Mouse (Mus musculus) forebrain, embryonic 14.5 days (tissue): Measurements from ENCODE around the gene Gm20388. TPM values are rescaled to one million over a fixed set of nuclear protein-coding genes. Genes with fewer than 3 reads are reported as not detected.

Source experiments
- ATAC-seq: fragments of 200-750 bp; cut with Nextera tagmentation; 2 replicates; pipeline ENCODE4 v1.8.0; 2017; ENCODE audit warnings: mild to moderate bottlenecking, moderate library complexity
- DNase-seq: peaks from one replicate; pipeline ENCODE4 v3.0.0-alpha.2; 2015; ENCODE audit warnings: low spot score
- H3K27ac ChIP-seq: fragments of 300-500 bp; sonication (generic); 2 replicates; pipeline ENCODE4 v1.5.1; 2014; ENCODE audit warnings: low read depth, mild to moderate bottlenecking, control low read depth, low read length, moderate library complexity
- H3K27me3 ChIP-seq: fragments of 300-500 bp; sonication (generic); replicated peaks from 2 replicates; pipeline ENCODE4 v1.6.1; 2014; ENCODE audit warnings: low read length, control low read depth, mixed read lengths; ENCODE audit not compliant: control insufficient read depth, insufficient read depth
- H3K36me3 ChIP-seq: fragments of 300-500 bp; sonication (generic); 2 replicates; pipeline ENCODE4 v1.6.1; 2014; ENCODE audit warnings: low read length, control low read depth; ENCODE audit not compliant: control insufficient read depth, insufficient read depth
- H3K4me1 ChIP-seq: fragments of 300-500 bp; sonication (generic); 2 replicates; pipeline ENCODE4 v1.6.1; 2014; ENCODE audit warnings: antibody characterized with exemption, low read length, control low read depth; ENCODE audit not compliant: control insufficient read depth, insufficient read depth
- H3K4me2 ChIP-seq: fragments of 300-500 bp; sonication (generic); 2 replicates; pipeline ENCODE4 v1.6.1; 2014; ENCODE audit warnings: mild to moderate bottlenecking, control low read depth, low read length
- H3K4me3 ChIP-seq: fragments of 300-500 bp; sonication (generic); 2 replicates; pipeline ENCODE4 v1.5.1; 2014; ENCODE audit warnings: low read depth, low read length, control low read depth
- H3K9ac ChIP-seq: fragments of 300-500 bp; sonication (generic); 2 replicates; pipeline ENCODE4 v1.6.1; 2014; ENCODE audit warnings: mild to moderate bottlenecking, low read length, control low read depth, moderate library complexity
- H3K9me3 ChIP-seq: fragments of 300-500 bp; sonication (generic); replicated peaks from 2 replicates; pipeline ENCODE4 v1.6.1; 2016; ENCODE audit warnings: low read length, control low read depth, mixed read lengths; ENCODE audit not compliant: control insufficient read depth
- WGBS: fragments of 180-500 bp; shearing (Covaris S2); extraction: QIAGEN DNeasy Blood & Tissue Kit; methylation state at CpG from one replicate; pipeline ENCODE4 v1.1.7; 2014; 5-methylcytosine and 5-hydroxymethylcytosine counted together
- polyA plus RNA-seq: library from polyadenylated mRNA; unstranded; fragments of >200 nt; fragmentation: Nextera tagmentation; extraction: Ambion mirVana; gene quantifications from 2 replicates; pipeline ENCODE4 v1.2.1, GENCODE M21; 2014

The Gm20388 gene
- polyA plus RNA-seq, 1 experiment from 2014 or later = 7.4 TPM

DNA sequence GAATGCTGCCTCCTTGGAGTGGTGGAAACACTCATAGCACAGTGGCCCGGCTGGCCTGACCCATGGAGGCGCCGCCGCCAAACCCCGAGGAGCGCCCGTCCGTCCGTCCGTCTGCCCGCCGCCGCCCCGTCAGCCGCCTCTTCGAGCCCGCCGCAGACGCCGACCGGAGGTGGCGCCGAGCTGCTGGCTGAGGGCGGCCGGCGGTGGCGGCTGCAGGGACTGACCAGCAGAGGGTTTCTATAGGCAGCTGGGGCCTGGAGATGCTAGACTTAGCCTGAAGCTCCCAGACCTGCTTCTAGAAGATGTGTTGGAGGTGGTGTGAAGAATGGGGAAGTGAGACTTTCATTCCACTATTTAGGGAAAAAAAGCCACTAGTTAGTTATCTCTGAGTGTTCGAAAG is 2063.3 kb downstream of the Gm20388 start:
- Histone ChIP-seq H3K27me3 (no peaks in the 10 kb centered on the region), H3K4me1 (0 out of 2 replicates have a peak, but pooled peaks cover 4% of the 10 kb centered on the region), H3K4me2 (no peak overlapping the region), H3K9ac (no peak overlapping the region), H3K9me3 (no peaks in the 10 kb centered on the region), H3K36me3 (peaks cover 46% of the 10 kb centered on the region), H3K4me3 (no peak overlapping the region), H3K27ac (no peak overlapping the region)
- no peak for DNase-seq
- 96% methylated on average over 28 of the region's 28 CpGs for WGBS
- no peak for ATAC-seq

DNA sequence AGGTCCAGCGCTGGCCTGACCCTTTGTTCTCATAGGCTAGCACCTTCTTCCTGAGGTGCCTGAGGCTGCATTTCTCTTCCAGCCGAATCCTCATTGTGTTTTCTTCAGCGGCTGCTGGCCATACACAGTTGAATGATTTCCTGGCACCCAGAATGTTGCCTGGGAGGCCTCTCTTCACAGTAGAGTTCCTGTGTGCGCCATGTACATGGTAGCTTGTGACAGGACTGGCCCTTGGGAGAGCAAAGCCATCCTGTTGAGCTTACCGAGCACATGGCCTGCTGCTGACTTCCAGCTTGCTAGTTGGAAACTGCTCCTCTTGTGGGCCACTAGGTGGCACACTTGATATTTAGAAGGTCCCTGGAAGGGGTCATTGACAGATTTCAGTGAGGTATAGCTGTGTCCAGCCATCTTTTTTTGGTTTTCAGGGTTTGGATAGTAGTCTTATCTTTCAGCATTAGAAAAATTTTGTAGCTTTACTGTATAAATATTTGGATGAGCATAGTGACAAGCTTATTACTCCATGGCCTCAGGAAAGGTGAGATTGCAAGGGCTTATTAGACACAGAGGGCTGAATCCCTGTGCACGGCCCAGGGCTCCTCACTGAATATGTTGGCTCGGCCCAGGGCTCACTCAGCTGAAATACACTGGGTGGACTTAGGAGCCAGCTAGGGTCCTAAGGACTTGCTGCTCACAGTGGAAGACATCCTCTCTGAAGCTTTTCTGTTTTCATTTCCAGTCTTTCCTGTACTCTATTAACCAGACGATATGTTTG is 2067.4 kb downstream of the Gm20388 start:
- ATAC-seq (peak; percentile 37; the same call in 1 of the 2 replicates), DNase-seq (peak; percentile 80)
- Histone ChIP-seq H3K27me3 (no peaks in the 10 kb centered on the region), H3K4me3 (no peak overlapping the region), H3K4me1 (no peaks in the 10 kb centered on the region), H3K4me2 (no peak overlapping the region), H3K36me3 (peaks cover 80% of the 10 kb centered on the region), H3K27ac (no peak overlapping the region), H3K9me3 (no peaks in the 10 kb centered on the region), H3K9ac (no peak overlapping the region)
- WGBS = 71% methylated on average over 8 of the region's 8 CpGs

DNA sequence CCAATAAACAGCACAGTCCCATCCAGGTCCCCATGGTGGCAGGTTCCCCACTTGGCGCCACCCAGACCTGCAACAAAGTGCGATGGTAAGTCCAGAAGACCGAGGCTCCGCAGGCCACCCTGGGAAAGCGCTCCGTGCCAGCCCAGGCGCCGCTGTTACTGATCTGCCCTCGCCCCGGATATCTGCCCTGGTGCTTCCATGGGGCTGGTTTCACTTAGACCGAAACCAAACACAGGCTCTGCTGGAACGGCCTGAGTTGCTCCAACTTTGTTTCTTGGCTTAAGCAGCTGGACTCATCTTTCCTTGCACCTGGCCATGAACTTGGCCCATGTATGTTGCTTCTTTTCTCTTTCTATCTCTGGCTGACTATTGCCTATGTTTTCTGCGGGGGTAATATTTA is 2068.0 kb downstream of the Gm20388 start:
- peaks cover 87% of the 10 kb centered on the region for H3K36me3 ChIP-seq

DNA sequence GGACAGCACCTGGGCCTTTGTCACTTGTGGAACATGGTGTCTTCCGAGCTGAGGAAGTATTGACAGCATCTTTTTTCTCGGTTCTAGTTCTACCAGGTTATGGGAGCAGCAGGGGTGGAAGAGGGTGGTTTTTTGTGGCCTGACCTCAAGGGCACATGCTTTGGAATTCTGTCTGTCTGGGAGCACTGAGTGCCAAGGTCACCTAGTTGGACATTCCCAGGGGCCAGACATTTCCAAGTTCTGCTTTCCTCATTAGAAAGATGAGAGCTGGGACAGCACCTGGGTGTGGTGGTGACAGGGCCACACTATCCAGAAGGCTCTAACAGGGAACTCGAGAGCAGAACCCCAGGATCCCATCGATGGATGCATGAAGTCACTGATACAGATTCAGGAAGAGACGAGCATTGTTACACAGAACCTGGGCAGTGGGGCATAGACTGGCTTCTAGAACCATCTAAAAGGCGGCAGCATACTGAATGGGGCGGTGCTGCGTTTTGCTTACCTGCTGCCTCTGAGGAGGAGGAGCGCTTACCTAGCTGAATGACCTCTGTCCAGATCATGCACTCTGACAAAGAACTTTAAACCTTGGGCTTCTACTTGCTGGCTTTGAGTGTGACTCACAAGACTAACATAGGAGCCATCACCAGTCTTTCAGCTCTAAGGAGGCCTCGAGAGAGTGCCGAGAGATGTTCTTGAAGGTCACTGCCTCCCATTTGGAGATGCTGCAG is 2070.3 kb downstream of the Gm20388 start:
- 96% methylated on average over 11 of the region's 11 CpGs for WGBS
- H3K36me3 ChIP-seq = peaks cover 80% of the 10 kb centered on the region

More for the DNA sequence above, 2068.0 kb downstream of the Gm20388 start:
- Histone ChIP-seq H3K9ac (no peak overlapping the region), H3K4me1 (no peaks in the 10 kb centered on the region), H3K4me3 (no peak overlapping the region), H3K27me3 (no peaks in the 10 kb centered on the region), H3K27ac (no peak overlapping the region), H3K9me3 (no peaks in the 10 kb centered on the region), H3K4me2 (no peak overlapping the region)
- ATAC-seq (no peak), DNase-seq (no peak)
- 96% methylated on average over 13 of the region's 13 CpGs for WGBS

DNA sequence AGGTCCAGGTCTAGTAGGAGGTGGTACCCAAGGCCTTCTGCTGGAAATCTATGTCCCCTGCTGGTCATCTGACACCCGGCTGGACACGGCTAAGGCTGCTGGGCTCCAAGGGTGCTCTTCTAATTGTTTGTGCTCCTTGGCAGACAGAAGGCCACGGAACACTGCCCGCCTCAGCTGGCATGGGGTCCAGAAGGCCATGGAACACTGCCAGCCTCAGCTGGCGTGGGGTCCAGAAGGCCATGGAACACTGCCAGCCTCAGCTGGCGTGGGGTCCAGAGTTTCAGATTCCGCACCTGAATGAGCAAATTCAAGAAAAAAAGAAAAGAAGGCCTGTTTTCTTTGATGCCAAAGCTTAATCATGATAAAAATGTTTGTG is 2070.9 kb downstream of the Gm20388 start:
- Histone ChIP-seq H3K4me2 (no peak overlapping the region), H3K27me3 (no peaks in the 10 kb centered on the region), H3K27ac (no peak overlapping the region), H3K9ac (no peak overlapping the region), H3K4me1 (no peaks in the 10 kb centered on the region), H3K9me3 (no peaks in the 10 kb centered on the region), H3K36me3 (peaks cover 78% of the 10 kb centered on the region), H3K4me3 (no peak overlapping the region)
- WGBS = 52% methylated on average over 7 of the region's 7 CpGs
- DNase-seq (no peak), ATAC-seq (no peak)

More for the DNA sequence above, 2070.3 kb downstream of the Gm20388 start:
- Histone ChIP-seq H3K9ac (no peak overlapping the region), H3K27me3 (no peaks in the 10 kb centered on the region), H3K4me3 (no peak overlapping the region), H3K4me1 (no peaks in the 10 kb centered on the region), H3K9me3 (no peaks in the 10 kb centered on the region), H3K27ac (no peak overlapping the region), H3K4me2 (no peak overlapping the region)
- ATAC-seq (no peak), DNase-seq (no peak)

DNA sequence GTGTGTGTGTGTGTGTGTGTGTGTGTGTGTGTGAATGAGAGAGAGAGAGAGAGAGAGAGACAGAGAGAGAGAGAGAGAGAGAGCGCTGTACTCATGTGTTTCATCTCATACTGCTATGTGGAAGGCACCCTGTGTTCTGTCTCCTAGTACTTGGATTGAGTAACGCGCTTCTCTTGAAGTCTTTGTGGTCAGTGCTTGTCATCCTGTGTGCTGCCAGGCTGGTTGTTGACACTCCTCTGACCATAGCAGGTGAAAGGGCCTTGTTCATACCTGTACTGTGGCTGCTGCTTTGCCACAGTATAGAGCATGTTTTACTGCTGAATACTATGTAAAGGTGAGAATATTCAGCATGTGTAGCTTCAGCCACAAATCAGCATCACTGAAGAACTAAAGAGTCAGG is 2075.0 kb downstream of the Gm20388 start:
- DNase-seq (no peak), ATAC-seq (no peak)
- no peaks in the 10 kb centered on the region for H3K27me3 ChIP-seq
- H3K4me1 ChIP-seq = no peaks in the 10 kb centered on the region
- H3K4me3 ChIP-seq = no peak overlapping the region
- no peak overlapping the region for H3K9ac ChIP-seq
- H3K27ac ChIP-seq = no peak overlapping the region
- WGBS = 94% methylated on average over 3 of the region's 3 CpGs
- no peaks in the 10 kb centered on the region for H3K9me3 ChIP-seq
- H3K4me2 ChIP-seq = no peak overlapping the region
- H3K36me3 ChIP-seq = peaks cover 70% of the 10 kb centered on the region

DNA sequence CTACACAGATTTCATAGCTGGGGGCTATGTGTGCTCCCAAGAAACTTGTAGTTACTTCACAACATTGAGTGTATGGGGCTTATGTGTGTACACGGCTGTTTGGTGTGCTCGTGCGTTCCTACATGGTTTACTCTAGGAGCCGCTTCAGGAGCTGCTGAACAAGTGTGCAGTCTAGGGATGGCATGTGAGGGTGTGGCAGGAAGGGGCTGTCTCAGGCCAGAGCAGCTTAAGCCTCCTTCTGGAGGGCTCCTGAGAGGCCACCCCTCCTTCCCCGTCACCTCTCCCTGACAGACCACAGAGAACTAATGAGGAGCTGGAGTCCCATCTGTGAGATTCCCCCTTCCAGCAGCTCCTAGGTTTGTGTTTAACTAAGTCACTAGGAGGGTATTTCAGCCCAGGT is 2077.3 kb downstream of the Gm20388 start:
- no peak overlapping the region for H3K4me3 ChIP-seq
- H3K27ac ChIP-seq = no peak overlapping the region
- DNase-seq (no peak), ATAC-seq (no peak)
- H3K4me2 ChIP-seq = no peak overlapping the region
- H3K9me3 ChIP-seq = no peaks in the 10 kb centered on the region
- WGBS = 93% methylated on average over 5 of the region's 5 CpGs
- H3K9ac ChIP-seq = no peak overlapping the region
- peaks cover 71% of the 10 kb centered on the region for H3K36me3 ChIP-seq
- no peaks in the 10 kb centered on the region for H3K4me1 ChIP-seq
- H3K27me3 ChIP-seq = no peaks in the 10 kb centered on the region

DNA sequence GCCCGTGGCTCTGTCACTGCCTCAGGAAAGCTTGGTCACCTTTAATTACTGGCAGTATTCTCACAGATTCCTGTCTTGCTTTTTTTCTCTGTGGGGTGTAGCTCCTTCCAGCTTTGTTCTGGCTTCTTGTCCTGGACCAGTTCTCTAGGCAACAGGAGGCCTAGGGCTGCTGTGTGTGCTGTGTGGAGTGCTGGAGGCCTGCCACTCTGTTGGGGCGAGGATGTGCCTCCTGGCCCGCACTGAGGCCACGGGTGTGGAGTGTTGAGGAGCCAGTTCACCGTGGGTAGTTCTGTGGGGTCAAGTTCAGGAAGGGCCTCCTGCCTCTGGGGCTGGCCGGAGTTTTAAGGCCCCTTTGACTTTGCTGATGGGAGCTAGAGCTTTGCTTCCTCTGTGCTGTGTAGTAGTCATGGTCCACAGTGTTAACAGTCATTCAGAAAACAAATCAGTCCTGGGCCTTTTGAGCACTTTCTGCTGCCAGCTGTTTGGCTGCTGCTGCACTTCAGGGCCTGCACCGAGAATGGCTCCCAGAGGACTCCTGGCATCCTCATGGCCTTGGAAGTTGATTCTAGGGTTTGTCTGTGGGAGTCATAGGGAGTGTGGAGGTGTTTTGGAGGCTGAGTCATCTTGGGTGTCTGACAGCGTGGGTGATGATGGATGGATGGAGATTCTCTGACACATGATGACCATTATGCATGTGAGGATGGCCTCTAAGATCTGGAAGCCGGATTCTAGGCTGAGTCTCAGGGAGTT is 2080.0 kb downstream of the Gm20388 start:
- 85% methylated on average over 9 of the region's 9 CpGs for WGBS
- DNase-seq (no peak), ATAC-seq (no peak)
- Histone ChIP-seq H3K4me2 (no peak overlapping the region), H3K4me3 (no peak overlapping the region), H3K36me3 (peaks cover 71% of the 10 kb centered on the region), H3K27ac (no peak overlapping the region), H3K9ac (no peak overlapping the region), H3K9me3 (no peaks in the 10 kb centered on the region), H3K27me3 (no peaks in the 10 kb centered on the region), H3K4me1 (no peaks in the 10 kb centered on the region)
